Mouse (Mus musculus) brain, embryonic 14.5 days (tissue): ENCODE measurements around the gene Sox6. TPM values are rescaled to one million over a fixed set of nuclear protein-coding genes. Genes with fewer than 3 reads are reported as not detected.

ENCODE experiments used
- DNase-seq: peaks from one replicate; pipeline ENCODE4 v3.0.0-alpha.2; 2011; ENCODE audit warnings: low read depth
- CTCF ChIP-seq: fragments of 200-500 bp; IDR thresholded peaks from 2 replicates; pipeline ENCODE4 v1.5.1; 2012; ENCODE audit warnings: inconsistent platforms, mild to moderate bottlenecking, moderate library complexity, borderline replicate concordance; ENCODE audit not compliant: insufficient read depth, insufficient read length; ENCODE audit errors: extremely low read depth
- POLR2A ChIP-seq: fragments of 200-500 bp; IDR thresholded peaks from 2 replicates; pipeline ENCODE4 v1.6.1; 2012; ENCODE audit warnings: mild to moderate bottlenecking, inconsistent platforms, borderline replicate concordance; ENCODE audit not compliant: poor library complexity, insufficient read depth, insufficient read length, severe bottlenecking; ENCODE audit errors: extremely low read depth
- polyA plus RNA-seq: library from polyadenylated mRNA; depleted of rRNA; stranded (reverse); fragments of >200 nt; gene quantifications from 2 replicates; pipeline ENCODE4 v1.2.3, GENCODE M21; 2012; rRNA removed

The Sox6 gene
- polyA plus RNA-seq, 1 experiment: 23.1 TPM

DNA sequence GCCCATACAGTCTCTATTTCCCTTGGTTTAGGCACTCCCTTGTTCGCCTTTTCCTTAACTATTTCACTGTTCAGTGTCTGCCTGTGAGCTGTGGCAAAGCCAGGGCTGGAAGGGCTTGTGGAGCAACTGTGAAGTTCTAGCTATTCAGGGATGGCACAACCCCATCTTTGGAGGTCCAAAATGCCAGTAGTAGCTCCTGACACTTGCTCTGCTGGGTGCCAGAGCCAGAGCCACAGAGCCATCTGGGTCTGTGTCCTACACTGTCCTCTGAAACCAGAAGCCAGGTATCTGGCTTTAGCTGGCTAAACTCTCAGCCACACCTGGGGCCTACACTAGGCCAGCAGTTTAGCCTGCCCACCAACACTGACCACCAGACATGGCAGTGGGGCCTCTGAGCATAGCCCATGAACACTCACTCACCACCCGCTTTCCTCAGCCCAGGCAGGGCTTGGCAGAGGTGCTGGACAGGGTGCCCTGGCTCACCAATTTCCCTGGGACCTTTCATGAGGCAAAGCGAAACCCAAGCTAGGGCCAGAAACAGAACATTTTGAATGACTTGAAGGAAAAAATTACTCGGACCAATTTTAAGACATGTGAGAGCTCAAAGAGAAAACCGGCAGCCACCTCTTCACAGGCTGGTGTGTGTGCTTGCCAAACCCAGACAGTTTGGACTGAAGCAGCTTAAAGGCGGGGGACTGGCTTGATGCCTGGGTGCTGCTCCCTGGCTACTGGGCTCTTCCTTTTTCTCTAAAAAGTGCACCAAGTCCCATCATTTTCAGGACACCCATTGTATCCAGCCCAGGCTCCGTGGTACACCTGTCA lies 612.2 kb downstream of the Sox6 start:
- TF ChIP-seq CTCF (no peak), POLR2A (no peak)
- DNase-seq: no peak

- TF ChIP-seq CTCF (no peak), POLR2A (no peak)
- DNase-seq: no peak
Measured at GRCm38 (mm10) chr7:115422828-115423227, 615.8 kb downstream of the Sox6 start.

GRCm38 (mm10) chr7:115420960-115421359 lies 617.6 kb downstream of the Sox6 start:
- TF ChIP-seq CTCF: no peak
- no peak for TF ChIP-seq POLR2A

More at GRCm38 (mm10) chr7:115420960-115421359, 617.6 kb downstream of the Sox6 start:
- peak; percentile 58 for DNase-seq

Other genes with a start within 250 kb of the Sox6 start
- gene 1110004F10Rik, start 601 bp upstream of the Sox6 start, polyA plus RNA-seq: 197 and 225 TPM in 2 replicates
- gene Gm4353, start 45.8 kb upstream of the Sox6 start, polyA plus RNA-seq: 0.93 and 1.7 TPM in 2 replicates